Mouse (Mus musculus): Measurements from ENCODE around the gene Smc5. TPM values are rescaled to one million over a fixed set of nuclear protein-coding genes. Genes with fewer than 3 reads are reported as not detected.

Gene Smc5
- polyA plus RNA-seq, 1 experiment: 0.42 TPM

DNA sequence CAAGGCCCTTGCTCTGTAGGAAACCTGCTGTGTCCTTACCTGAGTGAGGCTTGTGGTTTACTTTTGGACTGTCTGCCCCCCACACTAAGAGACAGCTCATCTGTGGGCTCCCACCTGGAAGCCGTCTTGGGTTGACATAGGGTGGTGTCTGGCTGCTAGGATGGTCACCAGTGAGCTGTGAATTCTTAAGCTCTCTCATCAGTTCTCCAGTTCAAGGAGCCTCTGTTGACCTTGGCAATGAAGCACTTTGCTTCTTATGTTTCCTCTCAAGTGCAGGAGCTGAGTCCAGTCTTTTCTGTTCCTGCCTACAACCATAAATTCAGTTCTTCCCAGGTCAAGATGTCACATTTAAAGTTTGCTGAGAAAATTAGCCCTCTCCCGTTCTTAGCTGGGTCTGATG, 98.2 kb downstream of the Smc5 start:
- no peaks in the 10 kb centered on the region for H3K27me3 ChIP-seq (ENCODE audit: control insufficient read depth)
- no peak overlapping the region for H3K4me3 ChIP-seq (replicated peaks)
- no peaks in the 10 kb centered on the region for H3K9me3 ChIP-seq (ENCODE audit: control insufficient read depth, low read length)
- TF ChIP-seq GATA1 (IDR thresholded peaks at IDR 0.05; ENCODE audit: low read length) (no peak), TAL1 (IDR thresholded peaks at IDR 0.05; ENCODE audit: low read length) (no peak)
- H3K4me1 ChIP-seq (ENCODE audit: control insufficient read depth): peaks cover 2% of the 10 kb centered on the region
- no peaks in the 10 kb centered on the region for H3K36me3 ChIP-seq (ENCODE audit: control insufficient read depth)

DNA sequence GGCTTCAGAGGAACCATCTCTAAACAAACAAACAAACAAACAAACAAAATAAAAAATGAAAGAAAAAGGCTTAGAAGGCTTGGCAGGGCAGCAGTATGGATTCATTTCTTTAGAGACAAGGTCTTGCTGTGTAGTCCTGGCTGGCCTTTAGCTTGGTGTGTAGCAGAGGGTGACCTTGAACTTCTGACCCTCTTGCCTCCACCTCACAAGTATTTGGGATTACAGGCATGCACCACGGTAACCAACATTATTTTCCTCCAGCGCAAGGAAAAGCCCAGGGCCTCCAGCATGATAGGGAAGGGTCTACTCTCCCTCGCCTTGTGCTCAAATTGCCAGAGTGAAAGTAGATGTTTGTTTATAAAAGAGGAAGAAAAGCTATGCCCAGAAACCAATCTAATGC, 98.6 kb downstream of the Smc5 start:
- TF ChIP-seq TAL1 (IDR thresholded peaks at IDR 0.05; ENCODE audit: low read length) (no peak), GATA1 (IDR thresholded peaks at IDR 0.05; ENCODE audit: low read length) (no peak)
- H3K9me3 ChIP-seq (ENCODE audit: control insufficient read depth, low read length): peaks cover 1% of the 10 kb centered on the region; the same call in 1 of the 2 replicates
- H3K36me3 ChIP-seq (ENCODE audit: control insufficient read depth): no peaks in the 10 kb centered on the region
- peaks cover 2% of the 10 kb centered on the region for H3K4me1 ChIP-seq (ENCODE audit: control insufficient read depth)
- no peaks in the 10 kb centered on the region for H3K27me3 ChIP-seq (ENCODE audit: control insufficient read depth)
- H3K4me3 ChIP-seq (replicated peaks): no peak overlapping the region

DNA sequence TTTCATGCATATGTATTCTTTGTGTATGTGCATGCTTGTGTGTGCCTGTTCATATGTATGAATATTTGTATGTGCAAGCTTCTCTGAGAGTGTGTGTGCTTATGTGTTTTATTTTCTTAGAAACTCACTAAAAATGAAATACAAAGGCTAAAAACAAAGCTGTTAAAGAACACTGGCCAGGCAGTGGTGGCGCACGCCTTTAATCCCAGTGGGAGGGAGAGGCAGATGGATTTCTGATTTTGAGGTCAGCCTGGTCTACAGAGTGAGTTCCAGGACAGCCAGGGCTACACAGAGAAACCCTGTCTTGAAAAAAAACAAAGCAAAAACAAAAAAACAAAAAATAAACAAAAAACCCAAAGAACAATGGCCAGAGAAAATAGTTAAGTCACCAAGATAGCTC, 102.6 kb downstream of the Smc5 start:
- no peaks in the 10 kb centered on the region for H3K27me3 ChIP-seq (ENCODE audit: control insufficient read depth)
- TF ChIP-seq GATA1 (IDR thresholded peaks at IDR 0.05; ENCODE audit: low read length) (no peak), TAL1 (IDR thresholded peaks at IDR 0.05; ENCODE audit: low read length) (no peak)

DNA sequence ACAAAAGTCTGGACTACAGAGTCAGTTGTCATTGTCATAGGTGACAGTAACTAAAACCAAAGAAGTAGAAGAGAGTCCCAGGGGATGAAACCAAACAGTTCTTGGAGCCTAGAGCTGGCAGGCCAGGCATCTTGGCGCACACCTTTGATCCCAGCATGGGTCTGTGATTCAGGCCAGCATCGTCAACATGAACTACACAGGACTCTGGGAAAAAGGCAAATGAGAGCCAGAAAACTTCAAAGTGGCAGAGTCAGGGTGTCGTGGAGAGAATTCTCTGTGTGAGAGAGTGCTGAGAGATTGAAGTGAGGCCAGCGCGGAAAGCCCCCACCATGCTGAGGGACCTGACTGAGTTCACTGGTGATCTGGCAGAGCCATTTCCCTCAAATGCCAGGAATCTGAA, 103.2 kb downstream of the Smc5 start:
- TF ChIP-seq TAL1 (IDR thresholded peaks at IDR 0.05; ENCODE audit: low read length): no peak
- no peak for TF ChIP-seq GATA1 (IDR thresholded peaks at IDR 0.05; ENCODE audit: low read length)

More for the DNA sequence above, 102.6 kb downstream of the Smc5 start:
- Histone ChIP-seq H3K4me1 (ENCODE audit: control insufficient read depth) (no peaks in the 10 kb centered on the region), H3K4me3 (replicated peaks) (no peak overlapping the region), H3K36me3 (ENCODE audit: control insufficient read depth) (no peaks in the 10 kb centered on the region), H3K9me3 (ENCODE audit: control insufficient read depth, low read length) (peaks cover 3% of the 10 kb centered on the region; the same call in 1 of the 2 replicates)

DNA sequence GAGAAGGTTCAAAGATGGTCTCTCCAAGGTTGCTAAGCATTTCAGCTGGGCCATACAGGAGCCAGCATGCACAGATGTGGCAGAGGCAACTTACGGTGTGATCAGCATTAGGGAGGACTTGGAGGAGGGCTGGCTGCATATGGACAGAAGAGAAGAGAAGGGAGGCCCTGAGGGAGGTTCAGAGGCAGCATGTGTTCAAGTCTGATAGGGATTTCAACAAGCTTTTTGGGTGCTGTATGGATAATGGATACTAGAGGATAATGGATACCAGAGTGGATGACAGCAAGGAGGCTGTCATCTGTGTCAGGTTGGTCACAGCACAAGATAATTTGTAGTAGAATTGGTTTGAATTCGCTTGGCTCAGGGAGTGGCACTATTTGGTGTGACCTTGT, 104.0 kb downstream of the Smc5 start:
- H3K9me3 ChIP-seq (ENCODE audit: control insufficient read depth, low read length): peaks cover 3% of the 10 kb centered on the region; the same call in 1 of the 2 replicates
- no peak overlapping the region for H3K4me3 ChIP-seq (replicated peaks)
- H3K27me3 ChIP-seq (ENCODE audit: control insufficient read depth): no peaks in the 10 kb centered on the region
- TF ChIP-seq TAL1 (IDR thresholded peaks at IDR 0.05; ENCODE audit: low read length): no peak
- TF ChIP-seq GATA1 (IDR thresholded peaks at IDR 0.05; ENCODE audit: low read length): no peak
- no peaks in the 10 kb centered on the region for H3K36me3 ChIP-seq (ENCODE audit: control insufficient read depth)
- H3K4me1 ChIP-seq (ENCODE audit: control insufficient read depth): no peaks in the 10 kb centered on the region

More for the DNA sequence above, 103.2 kb downstream of the Smc5 start:
- no peak overlapping the region for H3K4me3 ChIP-seq (replicated peaks)
- H3K27me3 ChIP-seq (ENCODE audit: control insufficient read depth): no peaks in the 10 kb centered on the region
- H3K36me3 ChIP-seq (ENCODE audit: control insufficient read depth): no peaks in the 10 kb centered on the region
- H3K4me1 ChIP-seq (ENCODE audit: control insufficient read depth): no peaks in the 10 kb centered on the region
- peaks cover 3% of the 10 kb centered on the region; the same call in 1 of the 2 replicates for H3K9me3 ChIP-seq (ENCODE audit: control insufficient read depth, low read length)

DNA sequence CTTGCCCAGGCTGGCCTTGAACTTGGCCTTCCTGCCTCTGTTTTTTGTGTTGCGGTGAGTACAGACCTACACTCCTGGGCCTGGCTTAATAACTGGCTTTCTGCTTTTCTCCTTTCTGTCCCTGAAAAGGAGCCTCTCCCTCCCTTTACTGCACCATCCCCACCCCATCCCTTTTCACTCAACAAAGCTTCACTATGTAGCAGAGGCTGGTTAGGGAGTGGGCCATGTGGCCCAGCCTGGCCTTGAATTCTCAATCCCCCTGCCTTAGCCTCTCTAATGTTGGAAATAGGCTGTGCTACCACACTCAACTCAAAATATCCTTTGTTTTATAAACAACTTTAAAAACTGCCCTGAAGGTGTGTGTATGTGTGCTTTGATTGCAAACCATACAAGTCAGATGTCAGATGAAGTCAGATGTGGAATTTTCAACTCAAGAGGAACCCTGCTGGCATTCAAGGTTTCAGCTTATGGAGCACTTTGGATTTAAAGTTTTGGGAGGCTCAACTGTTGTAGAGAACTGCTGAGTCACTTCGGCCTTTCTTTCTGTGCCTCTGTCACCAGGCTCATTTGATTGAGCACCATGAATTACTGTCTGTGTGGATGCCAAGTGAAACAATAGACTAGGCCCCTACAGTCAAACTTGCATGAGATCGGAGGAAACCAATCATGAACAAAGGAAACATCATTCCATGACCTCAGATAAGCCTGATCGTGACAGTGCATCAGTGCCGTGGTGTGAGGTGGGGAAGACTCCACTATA, 104.6 kb downstream of the Smc5 start:
- Histone ChIP-seq H3K36me3 (ENCODE audit: control insufficient read depth) (no peaks in the 10 kb centered on the region), H3K27me3 (ENCODE audit: control insufficient read depth) (no peaks in the 10 kb centered on the region), H3K4me3 (replicated peaks) (no peak overlapping the region), H3K9me3 (ENCODE audit: control insufficient read depth, low read length) (peaks cover 3% of the 10 kb centered on the region; the same call in 1 of the 2 replicates), H3K4me1 (ENCODE audit: control insufficient read depth) (no peaks in the 10 kb centered on the region)
- TF ChIP-seq GATA1 (IDR thresholded peaks at IDR 0.05; ENCODE audit: low read length) (no peak), TAL1 (IDR thresholded peaks at IDR 0.05; ENCODE audit: low read length) (no peak)

DNA sequence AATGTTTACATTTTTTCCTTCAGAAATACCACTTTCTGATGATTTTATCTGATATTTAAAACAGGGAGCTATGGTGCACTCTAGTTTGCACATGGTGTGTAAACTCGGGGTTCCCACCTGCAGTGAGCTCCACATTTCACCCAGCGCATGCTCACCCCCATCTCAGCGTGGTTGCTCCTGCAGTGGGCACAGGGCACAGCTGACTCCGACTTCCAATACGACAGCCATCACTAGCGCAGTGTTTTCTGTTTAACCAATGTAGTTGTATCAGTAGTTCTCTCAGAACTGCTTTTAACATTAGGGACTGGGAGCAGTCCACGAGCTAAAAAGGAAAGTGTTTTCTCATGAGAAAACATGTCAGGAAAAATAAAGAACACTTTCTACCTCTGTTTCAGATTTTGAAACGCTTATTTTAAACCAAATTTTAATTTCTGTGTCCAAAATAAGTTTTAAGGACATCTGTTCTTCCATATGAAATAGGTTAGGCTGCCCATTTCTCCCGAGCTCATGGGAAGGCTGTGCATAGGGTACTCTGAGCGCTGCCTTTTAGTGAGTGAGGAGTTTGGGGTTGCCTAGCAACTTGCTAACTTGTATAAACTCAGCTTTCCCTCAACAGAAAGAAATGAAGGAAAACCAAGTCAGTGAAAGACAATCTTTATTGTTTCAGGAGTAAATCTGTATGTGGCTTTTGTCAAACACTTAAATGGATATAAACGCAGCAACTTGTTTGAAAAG, 107.0 kb downstream of the Smc5 start:
- Histone ChIP-seq H3K4me1 (ENCODE audit: control insufficient read depth) (no peaks in the 10 kb centered on the region), H3K9me3 (ENCODE audit: control insufficient read depth, low read length) (peaks cover 3% of the 10 kb centered on the region; the same call in 1 of the 2 replicates), H3K36me3 (ENCODE audit: control insufficient read depth) (no peaks in the 10 kb centered on the region), H3K27me3 (ENCODE audit: control insufficient read depth) (no peaks in the 10 kb centered on the region), H3K4me3 (replicated peaks) (no peak overlapping the region)
- TF ChIP-seq TAL1 (IDR thresholded peaks at IDR 0.05; ENCODE audit: low read length): no peak
- TF ChIP-seq GATA1 (IDR thresholded peaks at IDR 0.05; ENCODE audit: low read length): no peak

DNA sequence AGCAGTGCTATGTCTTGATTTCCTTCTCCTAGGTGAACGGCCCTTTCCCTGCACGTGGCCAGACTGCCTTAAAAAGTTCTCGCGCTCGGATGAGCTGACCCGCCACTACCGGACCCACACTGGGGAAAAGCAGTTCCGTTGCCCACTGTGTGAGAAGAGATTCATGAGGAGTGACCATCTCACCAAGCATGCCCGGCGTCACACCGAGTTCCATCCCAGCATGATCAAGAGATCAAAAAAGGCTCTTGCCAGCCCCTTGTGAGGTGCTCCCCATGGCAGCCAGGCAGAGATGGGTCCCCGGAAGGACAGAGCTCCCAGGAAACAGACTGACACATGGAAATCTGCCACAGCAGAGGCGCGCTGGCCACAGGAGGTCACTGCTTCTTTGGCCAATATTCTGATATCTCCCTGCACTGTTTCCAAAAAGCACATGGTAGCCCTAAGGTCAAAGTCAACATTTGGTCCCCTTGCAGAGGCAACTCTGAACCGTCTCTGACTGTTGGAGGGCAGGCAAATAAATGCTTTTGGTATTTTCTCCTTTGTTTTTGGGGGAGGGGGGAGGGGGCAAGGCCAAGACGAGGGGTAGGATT, 109.0 kb downstream of the Smc5 start:
- H3K27me3 ChIP-seq (ENCODE audit: control insufficient read depth): no peaks in the 10 kb centered on the region
- no peaks in the 10 kb centered on the region for H3K9me3 ChIP-seq (ENCODE audit: control insufficient read depth, low read length)
- H3K4me1 ChIP-seq (ENCODE audit: control insufficient read depth): no peaks in the 10 kb centered on the region
- no peaks in the 10 kb centered on the region for H3K36me3 ChIP-seq (ENCODE audit: control insufficient read depth)
- no peak for TF ChIP-seq TAL1 (IDR thresholded peaks at IDR 0.05; ENCODE audit: low read length)
- TF ChIP-seq GATA1 (IDR thresholded peaks at IDR 0.05; ENCODE audit: low read length): no peak
- no peak overlapping the region for H3K4me3 ChIP-seq (replicated peaks)

DNA sequence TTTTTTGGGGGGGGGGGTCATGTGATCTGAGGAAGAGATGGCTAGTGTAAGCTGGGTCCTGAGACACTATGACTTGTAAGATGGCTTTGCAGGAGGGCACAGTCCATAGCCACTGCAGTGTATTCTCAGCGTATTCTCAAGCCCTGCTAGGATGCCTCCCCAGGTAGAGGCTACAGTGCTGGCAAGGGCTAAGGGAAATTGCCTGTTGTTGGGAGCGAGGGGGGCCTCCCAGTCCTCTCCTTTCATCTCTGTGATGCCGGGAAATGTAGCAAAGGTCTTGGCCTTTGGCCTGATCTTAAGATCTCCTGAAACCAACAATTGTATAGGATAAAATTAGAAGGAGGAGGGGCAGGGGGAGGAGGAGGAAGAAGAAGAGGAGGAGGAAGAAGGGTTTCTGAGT, 110.3 kb downstream of the Smc5 start:
- TF ChIP-seq GATA1 (IDR thresholded peaks at IDR 0.05; ENCODE audit: low read length) (no peak), TAL1 (IDR thresholded peaks at IDR 0.05; ENCODE audit: low read length) (no peak)
- H3K4me1 ChIP-seq (ENCODE audit: control insufficient read depth): no peaks in the 10 kb centered on the region
- H3K27me3 ChIP-seq (ENCODE audit: control insufficient read depth): no peaks in the 10 kb centered on the region
- H3K36me3 ChIP-seq (ENCODE audit: control insufficient read depth): no peaks in the 10 kb centered on the region
- no peaks in the 10 kb centered on the region for H3K9me3 ChIP-seq (ENCODE audit: control insufficient read depth, low read length)
- no peak overlapping the region for H3K4me3 ChIP-seq (replicated peaks)

Measured in erythroblast, embryonic 14.5 days (primary cell).